Mouse (Mus musculus): Measurements from ENCODE around the gene Irak3.

GRCm38 (mm10) chr10:120201961-120202402, at the start of gene Irak3:
- peak; percentile 96 for TF ChIP-seq CTCF (IDR thresholded peaks at IDR 0.05)
- TF ChIP-seq EP300 (IDR thresholded peaks at IDR 0.05): no peak
